Mouse (Mus musculus) E14TG2a.4 (cell line): ENCODE data around the gene Cux1.

Experiments used
- CTCF ChIP-seq: conservative IDR thresholded peaks from 2 replicates; pipeline ENCODE4 v1.5.1; 2014; ENCODE audit warnings: low read length
- NANOG ChIP-seq: IDR thresholded peaks from 2 replicates; pipeline ENCODE4 v1.6.1; 2014; ENCODE audit warnings: borderline replicate concordance, low read length, mixed read lengths
- POU5F1 ChIP-seq: IDR thresholded peaks from 2 replicates; pipeline ENCODE4 v1.6.1; 2014; ENCODE audit warnings: low read length, borderline replicate concordance

DNA sequence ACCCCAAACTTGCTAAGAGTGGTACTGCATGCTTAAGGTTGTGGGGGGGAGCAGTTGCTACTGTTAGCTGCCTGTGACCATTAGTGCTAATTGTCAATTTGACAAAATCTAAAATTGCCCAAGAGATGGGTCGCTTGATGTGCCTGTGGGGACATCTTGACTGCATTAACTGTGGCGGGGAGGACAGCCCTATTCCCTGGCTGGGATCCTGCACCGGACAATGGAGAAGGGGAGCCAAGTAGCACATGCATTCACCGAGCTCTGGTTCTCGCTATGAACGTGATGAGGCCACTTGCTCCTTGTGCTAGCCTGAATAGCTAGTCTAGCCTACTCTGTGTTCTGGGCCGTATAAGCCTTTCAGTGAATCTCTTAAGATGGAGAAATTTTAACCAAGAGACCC is 72.4 kb downstream of the Cux1 start:
- TF ChIP-seq CTCF = no peak
- TF ChIP-seq POU5F1 = no peak
- no peak for TF ChIP-seq NANOG
